Mouse (Mus musculus) ES-Bruce4 (cell line): ENCODE data around the gene Fam214a.

Experiments
- CTCF ChIP-seq: IDR thresholded peaks from one replicate; pipeline ENCODE4 v1.8.1; 2011; ENCODE audit warnings: low read depth, low read length
- POLR2A ChIP-seq: IDR thresholded peaks from one replicate; pipeline ENCODE4 v1.8.1; 2011; ENCODE audit warnings: low read length; ENCODE audit not compliant: insufficient read depth

- TF ChIP-seq CTCF, result no peak
- no peak for TF ChIP-seq POLR2A
Observed at GRCm38 (mm10) chr9:75071706-75072192, 119.1 kb downstream of the Fam214a start.
